Mouse (Mus musculus): Measurements from ENCODE around the gene Rpl3l.

Rpl3l gene

GRCm38 (mm10) chr17:24743896-24744295 is 16.3 kb downstream of the Rpl3l start:
- no peak for DNase-seq (ENCODE audit: low spot score)

GRCm38 (mm10) chr17:24744381-24744780 is 16.8 kb downstream of the Rpl3l start:
- DNase-seq (ENCODE audit: low spot score) = no peak

DNA sequence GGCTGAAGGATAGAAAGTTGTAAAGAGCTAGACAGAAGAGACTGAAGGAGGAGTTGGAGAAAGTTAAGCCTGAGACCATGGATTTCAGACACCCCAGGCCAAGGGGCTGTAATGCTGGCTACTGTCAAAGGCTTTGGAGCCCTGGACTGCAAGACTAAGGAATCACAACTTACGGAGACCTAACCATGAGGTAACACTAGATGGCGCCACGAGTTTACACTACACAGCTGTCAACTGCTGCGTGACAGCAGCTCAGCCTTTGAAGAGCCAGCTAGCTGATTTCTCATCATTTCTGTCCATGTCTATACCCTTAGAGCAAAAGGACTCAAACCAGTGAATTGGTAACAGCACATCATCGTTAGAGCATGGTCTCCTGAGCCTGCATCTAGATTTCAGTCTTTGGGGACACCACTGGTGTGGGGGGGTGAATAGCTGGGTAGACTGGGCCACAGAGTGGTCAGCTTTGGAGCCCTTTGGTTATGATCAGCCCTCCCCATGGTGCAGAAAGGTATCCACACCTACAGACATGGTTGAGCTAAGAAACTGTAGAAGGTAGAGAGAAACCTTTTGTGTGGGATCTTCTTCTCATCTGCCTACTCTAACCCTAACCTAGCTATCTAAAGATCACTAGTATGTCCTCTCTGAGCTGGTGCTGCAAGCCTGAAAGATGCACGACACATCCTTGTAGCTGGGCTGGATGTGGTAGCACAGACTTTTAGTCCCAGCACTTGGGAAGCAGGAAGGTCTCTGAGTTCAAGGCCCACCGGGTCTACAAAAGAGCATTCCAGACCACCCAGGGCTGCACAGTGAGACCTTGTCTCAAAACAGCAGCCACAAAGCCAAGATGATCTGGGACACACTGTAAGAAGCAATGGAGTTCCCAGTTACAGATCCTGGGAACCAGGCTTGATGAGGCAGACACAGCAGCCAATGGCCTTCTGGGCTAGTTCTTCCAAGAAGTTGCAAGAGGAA is 18.2 kb downstream of the Rpl3l start:
- DNase-seq (ENCODE audit: low spot score) = peak; percentile 75

DNA sequence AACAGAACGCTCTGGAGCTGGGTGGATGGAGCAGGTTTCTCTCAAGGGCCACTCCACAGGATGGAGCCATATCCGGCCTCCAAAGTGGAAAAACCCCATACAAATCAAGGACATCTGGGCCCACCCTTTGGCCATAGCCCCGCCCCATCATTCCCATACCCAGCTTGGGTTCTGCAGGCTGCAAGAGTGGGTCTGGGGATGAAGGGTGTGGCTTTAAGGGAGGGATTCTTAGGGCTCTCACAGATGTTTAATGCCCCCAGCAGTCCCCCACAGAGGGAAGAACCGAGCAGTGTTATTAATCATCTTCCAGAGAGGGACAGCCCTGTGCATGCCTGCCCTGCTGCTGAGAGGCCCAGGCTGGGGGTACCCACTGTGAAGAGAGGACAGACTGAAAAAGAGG is 19.4 kb downstream of the Rpl3l start:
- no peak for DNase-seq (ENCODE audit: low spot score)

DNA sequence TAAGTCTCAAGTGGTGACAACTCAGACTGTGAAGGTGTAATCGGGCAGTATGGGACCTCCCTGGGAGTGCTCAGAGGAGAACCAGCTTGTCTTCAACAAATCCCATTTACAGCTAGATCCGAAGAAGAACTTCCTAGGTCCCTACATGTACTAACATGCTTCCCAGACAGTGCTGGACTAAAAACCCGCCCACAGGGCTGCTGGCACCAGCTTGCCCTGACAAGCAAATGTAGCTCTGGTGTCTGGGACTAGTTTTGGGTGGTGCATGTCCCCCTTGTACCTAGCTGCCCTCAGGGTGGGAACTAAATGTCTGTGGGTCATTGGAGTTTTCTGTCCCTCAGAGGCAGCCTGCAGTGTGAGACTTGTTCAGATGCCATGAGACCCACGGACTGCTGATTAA is 23.9 kb downstream of the Rpl3l start:
- no peak for DNase-seq (ENCODE audit: low spot score)

GRCm38 (mm10) chr17:24752415-24753394 is 25.1 kb downstream of the Rpl3l start, which contains the start of gene Hs3st6:
Gene Hs3st6 (plus strand): TSS chr17:24752988.
- DNase-seq (ENCODE audit: low spot score) = no peak

- DNase-seq (ENCODE audit: low spot score) = no peak
Observed at GRCm38 (mm10) chr17:24757394-24757793, 29.8 kb downstream of the Rpl3l start.

DNA sequence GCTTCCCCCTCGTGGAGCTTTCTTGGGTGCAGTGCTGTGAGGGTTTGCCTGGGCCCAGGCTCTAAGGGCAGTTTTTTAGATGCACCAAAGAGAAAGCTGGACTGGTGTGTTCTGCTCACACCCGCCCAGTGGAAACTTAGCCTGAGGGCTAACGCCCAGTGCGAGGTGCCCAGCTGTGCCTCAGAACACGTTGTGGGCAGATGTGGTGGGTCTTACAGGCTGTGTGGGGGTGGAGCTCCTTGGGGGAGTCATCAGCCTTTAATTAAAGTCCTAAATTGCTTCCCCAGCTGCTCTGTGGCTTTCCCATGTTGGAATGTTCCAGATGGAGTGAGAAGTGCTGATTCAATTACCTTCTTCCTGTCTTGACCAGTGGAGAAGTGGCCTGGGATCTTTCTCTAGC is 33.5 kb downstream of the Rpl3l start:
- DNase-seq (ENCODE audit: low spot score) = no peak

- DNase-seq (ENCODE audit: low spot score) = no peak
Observed at GRCm38 (mm10) chr17:24765016-24765905, 37.6 kb downstream of the Rpl3l start.

- no peak for DNase-seq (ENCODE audit: low spot score)
Observed at GRCm38 (mm10) chr17:24766266-24766875, 38.8 kb downstream of the Rpl3l start.

DNA sequence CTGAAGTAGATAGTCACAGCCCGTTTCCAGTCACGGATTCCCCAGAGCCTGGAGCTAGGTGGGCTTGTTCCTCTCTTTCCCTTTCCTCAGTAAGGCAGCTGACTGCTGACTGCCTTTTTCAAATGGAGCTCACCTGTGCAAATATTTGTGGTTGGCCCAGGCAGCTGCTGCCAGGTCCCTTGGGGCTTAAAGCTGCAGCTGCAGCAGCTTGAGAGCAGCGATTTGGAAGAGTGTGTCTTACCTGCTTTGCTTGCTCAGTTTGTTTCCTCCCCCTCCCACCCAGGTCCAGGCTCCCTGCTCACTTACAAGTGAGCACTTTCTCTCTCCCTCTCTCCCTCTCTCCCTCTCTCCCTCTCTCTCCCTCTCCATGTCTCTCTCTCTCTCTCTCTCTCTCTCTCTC is 41.5 kb downstream of the Rpl3l start:
- DNase-seq (ENCODE audit: low spot score) = no peak

DNA sequence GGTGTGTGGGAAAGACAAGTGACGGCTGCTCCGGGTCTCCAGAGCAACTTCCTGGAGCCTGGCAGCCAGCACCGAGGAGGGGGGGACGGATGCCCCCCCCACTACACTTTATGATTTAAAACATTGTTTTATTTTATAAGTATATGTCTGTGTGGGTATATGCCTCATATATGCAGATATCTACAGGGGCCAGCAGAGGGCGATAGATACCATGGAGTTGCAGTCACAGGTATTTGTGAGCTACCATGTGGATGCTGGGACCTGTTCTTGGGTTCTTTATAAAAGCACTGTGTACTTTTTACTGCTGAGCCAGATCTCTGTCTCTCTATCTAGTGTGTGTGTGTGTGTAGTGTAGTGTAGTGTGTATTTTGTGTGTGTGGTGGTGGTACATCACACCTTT is 45.6 kb downstream of the Rpl3l start:
- no peak for DNase-seq (ENCODE audit: low spot score)

GRCm38 (mm10) chr17:24775173-24775572 is 47.6 kb downstream of the Rpl3l start:
- no peak for DNase-seq (ENCODE audit: low spot score)

DNA sequence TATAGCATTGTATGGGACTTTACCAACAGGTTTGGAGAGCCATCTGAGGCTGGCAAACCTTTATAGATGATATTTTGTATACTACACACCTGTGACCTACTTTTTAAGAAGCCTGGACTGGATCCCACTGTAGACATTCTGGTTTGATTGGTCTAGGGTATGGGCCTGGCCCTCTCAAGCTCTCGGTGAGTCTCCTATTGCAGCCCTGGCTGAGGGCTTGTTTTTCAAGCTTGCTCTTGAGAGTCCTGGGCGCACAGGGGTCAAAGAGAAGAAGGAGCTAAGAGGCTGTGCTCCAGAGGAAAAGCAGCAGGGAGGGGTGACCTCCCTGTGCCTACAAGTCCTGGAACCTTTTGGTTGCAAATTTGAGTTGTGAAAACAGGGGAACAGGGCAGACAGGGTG is 49.5 kb downstream of the Rpl3l start:
- DNase-seq (ENCODE audit: low spot score) = no peak

DNA sequence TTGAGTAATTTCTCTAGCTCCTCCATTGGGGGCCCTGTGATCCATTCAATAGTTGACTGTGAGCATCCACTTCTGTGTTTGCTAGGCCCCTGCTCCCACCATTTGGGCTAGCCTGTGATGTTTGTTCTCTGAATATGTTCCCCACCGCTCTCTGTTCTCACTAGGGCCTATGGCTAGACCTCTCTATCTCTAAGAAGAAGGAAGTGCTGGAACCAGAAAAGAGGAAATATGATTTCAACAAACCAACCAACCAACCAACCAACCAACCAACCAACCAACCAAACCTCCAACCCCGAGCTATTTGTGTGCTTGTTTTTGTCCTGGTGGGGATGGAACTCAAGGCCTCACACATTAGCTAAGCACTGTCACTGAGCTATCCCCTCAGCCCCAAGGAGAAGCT is 53.2 kb downstream of the Rpl3l start:
- no peak for DNase-seq (ENCODE audit: low spot score)
